Mouse (Mus musculus): Measurements from ENCODE around the gene Dennd2a. TPM values are rescaled to one million over a fixed set of nuclear protein-coding genes. Genes with fewer than 3 reads are reported as not detected.

Dennd2a gene
- polyA plus RNA-seq, 1 experiment from 2014 or later: 15.6 TPM

- H3K27me3 ChIP-seq (ENCODE audit: control insufficient read depth, insufficient read depth, low read depth, low read length): no peaks in the 10 kb centered on the region
- no peaks in the 10 kb centered on the region for H3K9me3 ChIP-seq (replicated peaks; ENCODE audit: control insufficient read depth, low read length, poor library complexity, severe bottlenecking)
- whole genome bisulfite sequencing: 37% methylated on average over 12 of the region's 12 CpGs
- ATAC-seq: peak; percentile 89
- no peaks in the 10 kb centered on the region for H3K36me3 ChIP-seq (ENCODE audit: control insufficient read depth, insufficient read depth, low read length)
- no peak overlapping the region for H3K4me3 ChIP-seq (ENCODE audit: low read depth, low read length)
- H3K27ac ChIP-seq (ENCODE audit: low read length): peak overlapping the region; percentile 81
- peak overlapping the region; percentile 10; the same call in 1 of the 2 replicates for H3K4me2 ChIP-seq (ENCODE audit: low read length)
- no peak overlapping the region for H3K9ac ChIP-seq (ENCODE audit: low read depth, low read length)
- peaks cover 23% of the 10 kb centered on the region; the same call in 1 of the 2 replicates for H3K4me1 ChIP-seq (ENCODE audit: control insufficient read depth, insufficient read depth, low read length)
Measured at GRCm38 (mm10) chr6:39528671-39529535, 28.8 kb downstream of the Dennd2a start.

GRCm38 (mm10) chr6:39527811-39528210 lies 29.9 kb downstream of the Dennd2a start:
- Histone ChIP-seq H3K36me3 (ENCODE audit: control insufficient read depth, insufficient read depth, low read length) (no peaks in the 10 kb centered on the region), H3K9me3 (replicated peaks; ENCODE audit: control insufficient read depth, low read length, poor library complexity, severe bottlenecking) (no peaks in the 10 kb centered on the region), H3K27me3 (ENCODE audit: control insufficient read depth, insufficient read depth, low read depth, low read length) (no peaks in the 10 kb centered on the region), H3K9ac (ENCODE audit: low read depth, low read length) (no peak overlapping the region), H3K4me1 (ENCODE audit: control insufficient read depth, insufficient read depth, low read length) (peaks cover 23% of the 10 kb centered on the region; the same call in 1 of the 2 replicates), H3K4me3 (ENCODE audit: low read depth, low read length) (no peak overlapping the region), H3K4me2 (ENCODE audit: low read length) (no peak overlapping the region), H3K27ac (ENCODE audit: low read length) (peak overlapping the region; percentile 81; the same call in 1 of the 2 replicates)
- WGBS: 31% methylated on average over 4 of the region's 4 CpGs
- peak; percentile 75 for ATAC-seq

GRCm38 (mm10) chr6:39527337-39527784 lies 30.3 kb downstream of the Dennd2a start:
- H3K4me1 ChIP-seq (ENCODE audit: control insufficient read depth, insufficient read depth, low read length): peaks cover 23% of the 10 kb centered on the region; the same call in 1 of the 2 replicates
- no peak overlapping the region for H3K4me2 ChIP-seq (ENCODE audit: low read length)
- peak overlapping the region; percentile 33; the same call in 1 of the 2 replicates for H3K27ac ChIP-seq (ENCODE audit: low read length)
- no peaks in the 10 kb centered on the region for H3K27me3 ChIP-seq (ENCODE audit: control insufficient read depth, insufficient read depth, low read depth, low read length)
- no peak for ATAC-seq
- no peaks in the 10 kb centered on the region for H3K36me3 ChIP-seq (ENCODE audit: control insufficient read depth, insufficient read depth, low read length)
- no peaks in the 10 kb centered on the region for H3K9me3 ChIP-seq (replicated peaks; ENCODE audit: control insufficient read depth, low read length, poor library complexity, severe bottlenecking)
- 88% methylated on average over 7 of the region's 7 CpGs for WGBS
- no peak overlapping the region for H3K9ac ChIP-seq (ENCODE audit: low read depth, low read length)
- no peak overlapping the region for H3K4me3 ChIP-seq (ENCODE audit: low read depth, low read length)

- WGBS: 78% methylated on average over 9 of the region's 10 CpGs
- no peaks in the 10 kb centered on the region for H3K27me3 ChIP-seq (ENCODE audit: control insufficient read depth, insufficient read depth, low read depth, low read length)
- H3K4me3 ChIP-seq (ENCODE audit: low read depth, low read length): no peak overlapping the region
- H3K9me3 ChIP-seq (replicated peaks; ENCODE audit: control insufficient read depth, low read length, poor library complexity, severe bottlenecking): no peaks in the 10 kb centered on the region
- peaks cover 23% of the 10 kb centered on the region; the same call in 1 of the 2 replicates for H3K4me1 ChIP-seq (ENCODE audit: control insufficient read depth, insufficient read depth, low read length)
- no peak for ATAC-seq
- no peak overlapping the region for H3K9ac ChIP-seq (ENCODE audit: low read depth, low read length)
- H3K36me3 ChIP-seq (ENCODE audit: control insufficient read depth, insufficient read depth, low read length): peaks cover 1% of the 10 kb centered on the region
- H3K4me2 ChIP-seq (ENCODE audit: low read length): no peak overlapping the region
- H3K27ac ChIP-seq (ENCODE audit: low read length): peak overlapping the region; percentile 33; the same call in 1 of the 2 replicates
Measured at GRCm38 (mm10) chr6:39526797-39527196, 30.9 kb downstream of the Dennd2a start.

GRCm38 (mm10) chr6:39523161-39523560 lies 34.5 kb downstream of the Dennd2a start:
- H3K27ac ChIP-seq (ENCODE audit: low read length): no peak overlapping the region
- WGBS: 94% methylated on average over 13 of the region's 13 CpGs
- H3K4me2 ChIP-seq (ENCODE audit: low read length): no peak overlapping the region
- no peak overlapping the region for H3K4me3 ChIP-seq (ENCODE audit: low read depth, low read length)
- no peaks in the 10 kb centered on the region for H3K27me3 ChIP-seq (ENCODE audit: control insufficient read depth, insufficient read depth, low read depth, low read length)
- peaks cover 8% of the 10 kb centered on the region for H3K9me3 ChIP-seq (replicated peaks; ENCODE audit: control insufficient read depth, low read length, poor library complexity, severe bottlenecking)
- peaks cover 9% of the 10 kb centered on the region; the same call in 1 of the 2 replicates for H3K4me1 ChIP-seq (ENCODE audit: control insufficient read depth, insufficient read depth, low read length)
- peaks cover 17% of the 10 kb centered on the region for H3K36me3 ChIP-seq (ENCODE audit: control insufficient read depth, insufficient read depth, low read length)
- ATAC-seq: no peak
- no peak overlapping the region for H3K9ac ChIP-seq (ENCODE audit: low read depth, low read length)

- peaks cover 8% of the 10 kb centered on the region for H3K9me3 ChIP-seq (replicated peaks; ENCODE audit: control insufficient read depth, low read length, poor library complexity, severe bottlenecking)
- 85% methylated on average over 4 of the region's 5 CpGs for WGBS
- peaks cover 19% of the 10 kb centered on the region for H3K36me3 ChIP-seq (ENCODE audit: control insufficient read depth, insufficient read depth, low read length)
- no peak overlapping the region for H3K4me3 ChIP-seq (ENCODE audit: low read depth, low read length)
- no peak overlapping the region for H3K9ac ChIP-seq (ENCODE audit: low read depth, low read length)
- no peak overlapping the region for H3K4me2 ChIP-seq (ENCODE audit: low read length)
- no peak overlapping the region for H3K27ac ChIP-seq (ENCODE audit: low read length)
- no peaks in the 10 kb centered on the region for H3K27me3 ChIP-seq (ENCODE audit: control insufficient read depth, insufficient read depth, low read depth, low read length)
- peaks cover 2% of the 10 kb centered on the region; the same call in 1 of the 2 replicates for H3K4me1 ChIP-seq (ENCODE audit: control insufficient read depth, insufficient read depth, low read length)
- no peak for ATAC-seq
Measured at GRCm38 (mm10) chr6:39522425-39522824, 35.2 kb downstream of the Dennd2a start.

- 18% methylated on average over 6 of the region's 6 CpGs for WGBS
- H3K4me2 ChIP-seq (ENCODE audit: low read length): no peak overlapping the region
- H3K4me1 ChIP-seq (ENCODE audit: control insufficient read depth, insufficient read depth, low read length): no peaks in the 10 kb centered on the region; the same call in 1 of the 2 replicates
- peak; percentile 69 for ATAC-seq
- peak overlapping the region; percentile 74 for H3K27ac ChIP-seq (ENCODE audit: low read length)
- no peaks in the 10 kb centered on the region for H3K27me3 ChIP-seq (ENCODE audit: control insufficient read depth, insufficient read depth, low read depth, low read length)
- H3K36me3 ChIP-seq (ENCODE audit: control insufficient read depth, insufficient read depth, low read length): peaks cover 12% of the 10 kb centered on the region
- peaks cover 8% of the 10 kb centered on the region for H3K9me3 ChIP-seq (replicated peaks; ENCODE audit: control insufficient read depth, low read length, poor library complexity, severe bottlenecking)
- no peak overlapping the region for H3K4me3 ChIP-seq (ENCODE audit: low read depth, low read length)
- no peak overlapping the region for H3K9ac ChIP-seq (ENCODE audit: low read depth, low read length)
Measured at GRCm38 (mm10) chr6:39515739-39516131, 41.9 kb downstream of the Dennd2a start.

GRCm38 (mm10) chr6:39515040-39515738 lies 42.5 kb downstream of the Dennd2a start:
- Histone ChIP-seq H3K27ac (ENCODE audit: low read length) (peak overlapping the region; percentile 74), H3K4me1 (ENCODE audit: control insufficient read depth, insufficient read depth, low read length) (no peaks in the 10 kb centered on the region; the same call in 1 of the 2 replicates), H3K9ac (ENCODE audit: low read depth, low read length) (no peak overlapping the region), H3K4me2 (ENCODE audit: low read length) (no peak overlapping the region), H3K36me3 (ENCODE audit: control insufficient read depth, insufficient read depth, low read length) (peaks cover 8% of the 10 kb centered on the region), H3K4me3 (ENCODE audit: low read depth, low read length) (no peak overlapping the region), H3K9me3 (replicated peaks; ENCODE audit: control insufficient read depth, low read length, poor library complexity, severe bottlenecking) (peaks cover 4% of the 10 kb centered on the region), H3K27me3 (ENCODE audit: control insufficient read depth, insufficient read depth, low read depth, low read length) (no peaks in the 10 kb centered on the region)
- 53% methylated on average over 11 of the region's 11 CpGs for WGBS
- peak; percentile 65 for ATAC-seq

All from midbrain, embryonic 16.5 days (tissue).